Mouse (Mus musculus): ENCODE measurements at regions not wholly inside any gene's neighbourhood (a gene's known extent, or its start where the extent isn't known, plus 50 kb on each side); places are given as distances from the start of the nearest gene placed in this dataset.
A peak's percentile ranks its signal among the peaks of the same experiment; 100 is the strongest.
"Not testable (repeated sequence)": the region's sequence is repeated elsewhere in the genome, so short reads cannot be mapped to it uniquely, and the experiment has no call there.

DNA sequence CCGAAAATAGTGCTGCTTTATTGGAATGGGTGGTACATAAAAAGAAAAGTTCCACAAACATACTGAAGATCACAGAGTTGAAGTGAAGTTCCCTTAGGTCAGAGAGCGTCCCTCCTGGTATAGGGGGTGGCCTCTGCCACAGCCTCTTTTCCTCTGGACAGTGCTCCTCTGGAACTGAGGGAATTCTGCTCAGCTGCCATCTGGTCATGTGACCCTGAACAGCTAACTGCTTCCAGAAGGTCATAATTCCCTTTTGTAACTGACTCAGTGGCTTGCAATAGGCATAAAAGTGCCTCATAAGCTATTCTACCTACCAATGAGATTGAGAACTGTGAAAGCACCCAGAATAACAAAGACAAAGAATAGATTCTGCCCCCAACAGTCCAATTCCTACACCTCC, 414.4 kb downstream of the Lrig3 start:
- no peak for DNase-seq (ENCODE audit: low spot score in 2 of 2)

DNA sequence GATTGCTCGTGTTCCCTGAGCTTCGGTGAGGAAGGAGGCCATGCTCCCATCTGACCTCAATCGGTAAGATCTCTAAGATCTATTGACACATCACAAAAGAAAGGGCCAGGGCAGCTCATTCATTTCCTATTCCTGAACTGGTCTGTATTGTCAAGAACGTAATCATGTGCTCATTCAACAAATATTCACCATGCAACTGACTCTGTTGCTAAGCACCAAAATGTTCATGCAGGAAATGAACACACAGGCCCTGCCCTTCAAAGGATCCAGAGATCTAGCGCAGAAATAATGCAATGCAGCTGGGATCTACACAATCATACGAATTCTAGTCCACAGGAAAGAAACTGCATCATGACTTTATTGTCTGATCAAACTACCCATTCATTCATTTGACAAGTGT, 413.3 kb downstream of the Lrig3 start:
- no peak for DNase-seq (ENCODE audit: low spot score in 2 of 2)

DNA sequence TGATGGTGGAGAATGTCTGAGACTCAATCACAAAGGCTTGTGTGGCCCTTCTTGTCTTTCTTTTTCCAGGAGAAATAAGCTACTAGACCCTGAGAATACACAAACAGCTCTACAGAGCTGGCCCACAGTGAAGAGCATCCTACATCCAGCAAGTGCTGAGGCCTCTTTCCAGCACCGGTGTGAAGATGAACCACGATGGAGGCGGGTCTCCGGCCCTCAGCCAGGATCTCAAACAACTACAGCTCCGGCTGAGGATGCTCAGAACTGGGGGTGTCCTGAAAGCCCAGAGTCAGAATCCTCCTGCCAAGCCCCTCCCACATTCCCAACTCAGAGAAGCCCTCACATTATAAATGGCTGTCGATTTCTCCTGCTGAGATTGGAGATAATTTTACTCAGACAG, 407.9 kb downstream of the Lrig3 start:
- DNase-seq (ENCODE audit: low spot score in 2 of 2): no peak

DNA sequence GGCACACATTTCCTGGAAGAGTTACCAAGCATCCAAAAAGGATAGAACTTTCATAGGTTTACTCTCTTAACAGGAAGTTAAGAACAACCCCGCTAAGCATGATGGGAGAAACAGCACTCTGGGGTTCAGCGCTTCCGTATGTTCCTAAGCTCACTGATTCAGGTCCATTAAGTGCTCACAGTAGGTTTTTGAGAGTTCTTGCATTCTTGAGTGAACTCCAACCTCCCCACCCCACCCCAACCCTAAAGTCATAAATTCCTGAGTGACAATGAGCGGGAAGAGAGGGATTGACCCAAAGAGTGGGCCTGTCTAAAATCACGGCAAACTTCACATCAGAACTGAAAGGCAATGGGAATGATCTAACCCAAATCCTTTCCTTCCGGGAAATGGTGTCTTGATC, 405.9 kb downstream of the Lrig3 start:
- no peak for DNase-seq (ENCODE audit: low spot score in 2 of 2)

DNA sequence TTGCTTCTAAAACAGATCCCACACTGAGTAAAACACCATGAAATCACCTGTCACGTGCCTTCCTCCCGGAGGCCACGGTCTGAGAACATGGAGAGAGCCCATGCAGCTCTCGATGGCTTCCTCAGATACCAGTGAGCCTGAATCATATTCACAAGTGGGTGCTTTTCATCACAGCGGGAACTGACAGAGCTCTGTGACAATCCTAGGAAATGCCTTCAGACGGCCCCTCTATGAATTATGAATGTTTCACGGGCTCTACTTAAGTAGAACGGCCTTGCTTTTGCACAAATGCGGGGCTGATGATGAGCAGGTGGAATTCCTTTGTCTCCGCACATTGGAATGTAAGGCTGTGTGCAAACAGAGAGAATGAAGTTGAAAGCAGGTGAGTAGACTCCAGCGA, 383.1 kb downstream of the Lrig3 start:
- no peak for DNase-seq (ENCODE audit: low spot score in 2 of 2)

DNA sequence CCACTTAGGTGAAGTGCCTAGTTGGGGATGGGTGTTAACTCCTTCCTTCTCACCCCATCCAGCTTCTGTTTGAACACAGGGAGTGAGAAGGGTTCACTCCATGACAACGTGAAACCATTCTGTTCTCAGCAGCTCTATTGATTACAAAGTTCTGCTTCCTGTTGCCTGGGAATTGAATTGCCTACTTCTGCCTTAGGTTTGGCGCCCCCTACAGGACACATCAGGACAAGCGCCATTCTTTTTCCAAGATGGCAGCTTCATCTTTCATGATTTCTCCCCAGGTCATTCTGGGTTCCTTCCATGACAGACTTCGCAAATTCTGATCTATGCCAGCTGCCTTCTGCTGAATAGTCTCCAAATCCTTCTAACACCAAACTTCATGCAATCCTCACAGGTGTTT, 371.5 kb downstream of the Lrig3 start:
- no peak for DNase-seq (ENCODE audit: low spot score in 2 of 2)

DNA sequence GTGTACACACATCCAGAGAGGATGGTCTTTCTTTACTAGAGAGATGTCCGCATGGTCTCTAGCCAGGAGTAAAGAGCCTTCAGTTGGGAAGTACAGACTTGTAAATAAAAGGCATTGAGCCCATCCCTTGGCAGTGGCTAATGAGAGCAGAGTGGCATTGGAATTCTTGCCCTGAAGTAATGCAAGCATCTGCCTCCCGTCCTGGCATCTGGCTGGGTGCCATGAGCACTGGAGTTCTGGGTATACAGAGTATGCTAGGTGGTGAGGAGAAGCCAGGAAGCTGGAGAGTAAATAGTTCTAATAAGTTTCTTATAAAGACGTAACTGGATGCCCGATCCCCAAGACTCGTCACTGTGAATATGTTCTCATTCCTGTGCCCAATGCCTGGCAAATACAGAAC, 367.8 kb downstream of the Lrig3 start:
- no peak for DNase-seq (ENCODE audit: low spot score in 2 of 2)

DNA sequence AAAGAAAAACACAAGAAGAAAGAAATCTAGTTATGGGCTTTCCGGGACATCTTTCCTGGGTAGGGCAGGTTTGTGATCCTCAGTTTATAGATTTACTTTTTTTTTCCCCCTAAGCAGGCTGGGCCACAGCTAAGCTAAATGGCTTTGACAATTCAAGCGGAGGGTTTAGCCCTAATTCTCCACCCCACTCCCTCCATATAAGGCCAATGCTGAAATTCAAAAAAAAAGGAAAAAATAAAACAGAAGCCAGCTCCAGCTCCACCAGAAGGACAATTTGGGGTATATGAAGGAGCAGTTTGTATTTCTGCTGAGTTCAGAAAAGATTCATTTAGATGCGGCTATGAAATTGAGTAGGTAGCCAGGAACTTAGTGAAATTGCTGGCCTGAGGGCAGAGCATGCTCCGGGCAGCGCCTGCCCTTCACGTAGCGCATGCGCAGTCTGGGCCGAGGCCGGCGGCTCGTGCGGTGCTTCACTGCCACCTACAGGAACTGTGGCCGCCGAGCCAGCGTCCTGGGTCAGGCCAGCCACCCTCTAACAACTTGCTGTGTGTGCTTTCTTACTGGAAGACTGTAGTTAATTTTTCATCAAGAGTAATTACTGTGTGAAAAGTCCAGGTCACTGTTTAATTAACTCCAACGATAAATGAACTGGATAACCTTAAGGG, 364.5 kb downstream of the Lrig3 start:
- DNase-seq (ENCODE audit: low spot score in 2 of 2): peak; percentile 67 to 75

DNA sequence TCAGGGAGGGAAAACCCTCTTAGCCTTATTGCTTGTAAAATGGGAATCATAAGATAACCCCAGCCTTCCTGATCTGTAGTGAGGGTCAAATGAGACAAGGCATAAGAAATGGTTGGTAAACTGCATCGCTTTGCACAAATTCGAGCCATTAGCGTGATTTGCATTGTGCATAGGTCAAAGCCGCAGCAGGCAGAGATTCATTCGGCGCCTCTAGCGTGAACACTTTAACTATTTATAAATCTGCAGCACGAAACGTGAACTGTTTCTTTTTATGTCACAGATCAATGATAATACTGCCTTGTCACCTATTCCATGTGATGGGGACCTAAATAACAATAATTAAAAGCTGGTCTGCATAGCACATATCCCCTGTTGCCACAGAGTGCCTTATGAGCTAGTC, 354.9 kb downstream of the Lrig3 start:
- no peak for DNase-seq (ENCODE audit: low spot score in 2 of 2)

DNA sequence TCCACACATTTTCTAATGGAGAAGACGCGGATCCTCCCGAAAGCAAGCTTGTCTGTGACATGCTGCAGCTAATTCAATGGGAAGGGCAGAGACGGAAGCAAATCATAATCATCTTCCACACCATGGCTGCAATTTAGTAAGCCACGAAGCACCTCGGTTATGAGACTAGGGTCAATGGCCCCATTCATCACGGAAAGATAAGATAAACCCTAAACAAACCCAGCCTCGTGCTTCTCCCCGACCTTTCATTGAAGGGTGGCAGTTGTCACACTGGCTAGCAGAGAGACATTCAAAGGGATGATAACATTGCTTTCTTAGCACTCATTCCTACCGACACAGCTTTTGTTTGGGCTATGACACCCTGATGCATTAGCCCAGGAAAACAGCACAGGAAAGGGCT, 353.8 kb downstream of the Lrig3 start:
- no peak for DNase-seq (ENCODE audit: low spot score in 2 of 2)

DNA sequence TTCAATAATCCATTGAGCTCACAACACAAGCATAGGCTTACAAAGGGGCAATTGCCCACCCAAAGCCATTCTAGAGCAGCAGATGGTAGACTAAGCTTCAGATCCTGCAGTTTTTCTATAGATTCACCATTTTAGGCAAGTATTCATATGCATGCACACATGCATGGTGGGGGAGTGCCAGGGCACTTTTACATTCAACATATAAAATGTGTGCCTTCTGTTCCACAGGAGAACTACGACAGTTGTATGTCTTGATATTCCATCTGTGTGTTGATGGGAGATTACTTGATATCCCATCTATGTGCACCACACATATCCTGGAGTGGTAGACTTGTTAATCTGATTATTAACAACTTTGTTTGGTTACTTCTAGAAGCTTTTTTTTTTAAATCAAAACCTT, 334.0 kb downstream of the Lrig3 start:
- DNase-seq (ENCODE audit: low spot score in 2 of 2): no peak

DNA sequence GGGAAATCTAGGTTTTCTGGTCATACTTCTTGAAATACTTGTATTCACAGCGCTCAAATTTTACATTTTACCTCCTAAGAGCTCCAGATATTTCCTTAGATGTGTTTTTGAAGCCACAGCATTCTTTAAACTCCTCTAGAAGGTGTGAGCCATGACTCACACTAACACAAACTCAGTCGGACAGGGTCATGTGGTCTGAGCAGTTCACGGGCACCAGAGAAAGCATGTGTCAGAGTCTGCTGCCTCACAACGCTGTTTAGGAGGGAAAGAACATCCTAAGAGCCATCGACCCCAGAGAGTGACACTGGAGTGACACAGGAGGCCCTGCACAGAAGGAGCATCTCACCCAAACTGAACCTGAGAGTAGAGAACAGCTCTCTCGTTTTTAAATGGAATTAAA, 332.2 kb downstream of the Lrig3 start:
- DNase-seq (ENCODE audit: low spot score in 2 of 2): no peak

DNA sequence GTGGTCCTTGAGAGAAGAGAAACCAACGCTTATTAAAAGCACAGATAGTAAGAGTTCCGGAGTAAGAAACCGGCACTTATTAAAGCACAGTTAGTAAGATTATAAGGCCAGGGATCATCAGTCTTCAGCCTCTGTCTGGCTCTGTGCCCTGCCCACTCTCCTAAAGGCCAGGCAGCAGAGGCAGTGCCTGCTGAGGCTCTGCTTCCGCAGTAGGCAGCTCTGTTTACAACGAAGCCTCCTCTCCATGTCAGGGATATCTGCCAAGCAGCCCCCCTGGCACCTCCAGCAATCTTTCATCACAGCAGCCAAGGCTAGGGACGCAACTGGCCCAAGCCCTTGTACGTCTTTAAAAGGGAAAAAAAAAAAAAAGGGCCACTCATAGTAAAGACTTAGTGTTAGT, 329.9 kb downstream of the Lrig3 start:
- DNase-seq (ENCODE audit: low spot score in 2 of 2): no peak

DNA sequence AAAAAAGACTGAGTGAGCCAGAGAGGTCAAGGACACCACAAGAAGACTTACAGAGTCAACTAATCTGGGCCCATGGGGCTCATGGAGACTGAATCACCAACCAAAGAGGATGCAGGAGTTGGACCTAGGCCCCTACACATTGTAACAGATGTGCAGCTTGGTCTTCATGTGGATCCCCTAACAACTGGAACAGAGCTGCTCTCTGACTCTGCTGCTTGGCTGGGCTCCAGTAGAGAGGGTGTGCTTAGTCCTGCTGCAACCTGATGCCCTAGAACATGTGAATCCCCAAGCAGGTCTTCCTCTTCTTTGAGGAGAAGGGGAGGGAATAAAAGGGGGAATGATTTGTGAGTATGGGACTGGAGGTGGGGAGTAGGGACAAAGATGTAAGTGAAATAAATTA, 325.8 kb downstream of the Lrig3 start:
- peak; percentile 2 to 14 for DNase-seq (ENCODE audit: low spot score in 2 of 2)

DNA sequence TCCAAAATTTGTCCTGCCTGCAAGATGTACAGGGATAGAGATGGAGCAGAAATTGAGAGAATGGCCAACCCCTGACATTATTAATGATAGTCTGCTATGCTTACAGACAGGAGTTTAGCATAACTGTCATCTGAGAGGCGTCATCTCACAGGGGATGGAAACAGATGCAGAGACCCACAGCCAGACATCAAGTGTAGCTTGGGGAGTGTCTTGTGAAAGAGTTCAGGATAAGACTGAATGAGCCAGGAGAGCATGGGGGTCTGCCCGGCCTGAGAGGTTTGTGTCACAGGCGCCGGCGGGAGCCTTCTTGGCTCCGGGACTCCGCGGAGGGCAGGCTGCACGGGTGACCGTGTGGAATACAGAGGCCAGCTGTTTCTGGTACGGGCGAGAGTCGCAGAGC, 319.1 kb downstream of the Lrig3 start:
- DNase-seq (ENCODE audit: low spot score in 2 of 2): not testable (repeated sequence)

DNA sequence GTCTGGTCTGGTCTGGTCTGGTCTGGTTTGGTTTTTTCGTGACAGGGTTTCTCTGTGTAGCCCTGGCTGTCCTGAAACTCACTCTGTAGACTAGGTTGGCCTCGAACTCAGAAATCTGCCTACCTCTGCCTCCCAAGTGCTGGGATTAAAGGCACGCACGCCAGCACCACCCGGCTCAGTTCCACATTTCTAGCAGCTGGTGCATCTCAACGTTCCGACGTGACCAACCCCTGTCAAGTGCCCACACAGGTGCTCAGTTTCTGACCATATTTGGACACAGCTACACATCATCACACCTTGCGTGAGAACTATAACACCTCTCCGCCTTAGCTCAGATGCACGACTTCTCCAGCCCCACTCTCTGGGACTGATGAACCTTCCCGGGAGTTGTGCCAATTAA, 304.4 kb downstream of the Lrig3 start:
- DNase-seq (ENCODE audit: low spot score in 2 of 2): no peak

DNA sequence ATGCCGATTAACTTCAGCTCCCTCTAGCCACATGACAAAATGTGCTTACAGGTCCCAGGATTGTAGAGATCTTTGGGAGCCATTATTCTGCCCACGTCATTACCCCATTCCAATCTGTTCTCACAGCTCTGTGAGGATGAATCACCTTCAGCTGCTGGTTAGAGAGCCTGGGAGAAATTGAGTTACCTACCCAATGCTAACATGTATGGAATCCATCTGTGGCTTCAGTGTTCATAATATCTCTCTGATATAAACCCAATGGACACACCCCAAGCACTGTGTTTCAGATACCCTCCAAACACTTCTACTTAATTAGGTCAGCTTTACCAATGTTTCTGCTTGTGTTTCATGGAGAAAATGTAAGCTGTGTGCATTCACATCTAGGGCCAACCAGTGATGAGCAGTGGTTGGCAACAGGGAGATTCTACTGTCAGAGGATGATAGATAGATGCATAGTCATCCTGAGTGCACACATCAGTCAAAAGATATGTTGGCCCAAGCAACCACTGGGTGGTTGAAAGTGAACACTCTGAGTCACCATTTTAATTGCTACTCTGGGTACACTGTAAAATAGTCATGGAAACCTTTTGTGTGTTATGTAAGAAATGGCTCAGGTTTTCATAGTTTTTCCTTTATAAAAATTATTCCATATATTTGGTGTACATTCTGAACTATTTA, 301.5 kb downstream of the Lrig3 start:
- DNase-seq (ENCODE audit: low spot score in 2 of 2): no peak

DNA sequence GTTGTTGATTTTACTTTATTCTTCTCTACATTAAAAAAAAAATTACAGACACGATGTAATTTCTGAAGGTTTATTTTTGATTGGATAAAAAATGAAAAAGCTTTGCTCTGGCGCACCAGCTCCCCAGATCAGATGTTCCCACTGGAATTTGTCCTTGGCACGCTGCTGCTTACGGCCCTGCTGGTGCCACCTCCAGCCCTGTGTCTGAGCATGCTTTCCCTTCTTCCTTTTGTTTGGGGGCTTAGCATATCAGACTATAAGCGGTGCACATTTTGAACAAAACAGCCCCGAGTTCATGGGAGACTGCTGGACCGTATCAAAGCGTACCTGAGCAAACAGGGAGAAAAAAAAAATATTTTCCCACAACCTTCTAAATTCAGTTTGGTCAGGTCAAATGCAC, 291.2 kb downstream of the Lrig3 start:
- no peak for DNase-seq (ENCODE audit: low spot score in 2 of 2)

DNA sequence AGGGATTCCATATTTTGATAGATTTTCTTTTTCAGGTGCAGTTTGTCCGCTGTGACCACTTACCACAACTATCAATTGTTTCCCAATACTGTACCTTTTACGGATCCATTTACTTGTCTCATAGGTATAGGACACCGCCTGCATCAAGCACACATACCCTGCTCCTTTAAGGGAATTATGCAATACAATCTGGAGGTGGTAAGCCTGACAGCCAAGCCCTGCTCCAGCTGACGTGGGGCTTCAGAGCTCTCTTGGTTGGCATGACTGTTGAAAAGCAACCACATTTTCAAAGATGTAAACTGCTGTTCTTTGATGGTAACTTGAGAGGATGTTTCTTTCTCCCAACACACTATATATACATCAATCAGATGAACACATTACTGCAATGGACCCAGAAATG, 288.2 kb downstream of the Lrig3 start:
- no peak for DNase-seq (ENCODE audit: low spot score in 2 of 2)

DNA sequence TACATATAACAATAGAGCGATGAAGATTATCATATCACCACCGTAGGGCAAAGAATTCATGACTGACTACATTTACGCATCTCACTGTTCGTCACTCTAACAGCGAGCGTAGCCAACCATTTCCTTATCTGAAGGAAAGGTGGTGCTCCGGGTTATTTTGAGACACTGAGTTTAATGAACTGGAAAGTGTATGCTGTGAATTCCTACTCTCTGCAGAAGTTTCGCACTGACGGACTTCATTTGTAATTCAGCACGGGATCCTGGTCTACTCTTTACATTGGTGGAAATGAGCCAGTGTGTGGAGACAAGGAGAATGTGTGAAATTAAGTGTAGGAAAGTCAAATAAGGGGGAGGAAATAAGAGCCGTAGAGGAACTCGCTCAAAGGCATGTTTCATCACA, 283.2 kb downstream of the Lrig3 start:
- no peak for DNase-seq (ENCODE audit: low spot score in 2 of 2)

DNA sequence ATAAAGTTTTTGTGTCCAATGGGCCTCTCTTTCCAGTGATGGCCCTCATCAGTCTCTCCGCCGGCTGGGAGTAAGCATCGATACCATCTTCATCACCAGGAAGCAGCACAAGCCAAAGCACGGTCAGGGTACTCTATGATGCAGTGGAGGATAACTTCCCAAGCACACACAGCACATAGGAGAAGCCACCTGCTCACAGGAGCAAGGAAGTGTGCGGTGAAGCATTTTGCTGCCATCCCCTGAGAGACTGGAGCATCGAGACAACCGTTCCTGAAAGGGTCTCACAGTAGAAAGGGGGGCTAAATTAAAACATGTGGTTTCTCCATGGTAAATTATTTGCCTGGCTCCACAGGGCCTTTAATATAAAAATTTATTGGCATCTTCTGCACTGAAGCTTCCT, 277.1 kb downstream of the Lrig3 start:
- DNase-seq (ENCODE audit: low spot score in 2 of 2): no peak

DNA sequence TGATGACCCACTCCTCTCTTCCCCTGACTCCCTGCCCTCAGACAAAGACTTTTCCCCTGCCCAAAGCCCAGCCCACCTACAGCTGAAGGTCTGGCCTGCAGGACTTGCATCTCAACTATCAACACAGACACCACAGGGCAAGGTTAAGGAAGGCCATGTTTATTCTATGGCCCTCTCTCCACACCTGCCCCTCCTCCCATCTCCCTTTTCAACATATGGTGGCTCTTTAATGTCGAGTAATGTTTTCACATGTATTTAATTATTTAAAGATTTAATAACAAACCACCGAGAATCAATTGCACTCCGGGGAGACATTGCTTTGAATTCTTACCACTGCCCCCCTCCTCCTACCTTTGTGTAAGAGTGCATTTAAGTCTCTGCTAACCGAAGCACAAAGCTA, 273.6 kb downstream of the Lrig3 start:
- no peak for DNase-seq (ENCODE audit: low spot score in 2 of 2)

Measured in gastrocnemius, adult 8-10 months (tissue).